Mouse (Mus musculus) heart, postnatal 25 days (tissue): ENCODE results near the gene Gse1. TPM values are rescaled to one million over a fixed set of nuclear protein-coding genes. Genes with fewer than 3 reads are reported as not detected.

ENCODE experiments used
- DNase-seq: peaks from one replicate; pipeline ENCODE4 v3.0.0; 2022; ENCODE audit warnings: low spot score
- intact Hi-C: fragments of 180-260 bp; cut with DNase I; formaldehyde crosslinking; loops from one replicate; pipeline ENCODE4 v1.15.1; 2025
- total RNA-seq, 2 experiments: library from RNA; stranded (reverse); gene quantifications; 2 replicates each; pipeline ENCODE4 v1.2.3; 2021

Gse1 gene
- total RNA-seq, 2 experiments from 2014 or later = 20.1 to 25.9 TPM

DNA sequence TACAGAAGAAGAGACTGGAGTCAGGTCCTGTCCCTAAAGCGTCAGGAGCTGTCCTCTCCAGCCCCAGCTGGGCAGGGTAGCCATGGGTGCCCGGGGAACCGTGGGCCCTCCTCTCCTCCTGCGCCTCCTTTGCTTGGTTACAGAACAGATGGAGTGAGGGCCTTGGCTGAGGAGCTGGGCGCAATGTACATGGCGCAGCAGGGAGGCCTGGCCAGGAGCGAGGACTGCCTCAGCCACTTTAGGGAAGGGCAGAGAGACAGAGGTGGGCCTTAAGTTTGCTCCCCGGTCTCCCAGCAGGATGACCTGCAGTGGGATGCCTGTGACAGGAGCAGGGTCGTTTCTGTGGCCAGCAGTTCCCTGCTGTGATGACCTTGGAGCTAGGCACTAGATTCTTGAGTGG lies 63.4 kb downstream of the Gse1 start:
- intact Hi-C loops = no loop called here
- DNase-seq = no peak

- intact Hi-C loops = no loop called here
- no peak for DNase-seq
These were observed 64.3 kb downstream of the Gse1 start for GRCm38 (mm10) chr8:120292316-120293107.

GRCm38 (mm10) chr8:120293421-120294357 lies 65.4 kb downstream of the Gse1 start:
- DNase-seq = no peak
- intact Hi-C loops = no loop called here

- intact Hi-C loops = no loop called here
These were observed 67.0 kb downstream of the Gse1 start for GRCm38 (mm10) chr8:120294982-120295870.

DNA sequence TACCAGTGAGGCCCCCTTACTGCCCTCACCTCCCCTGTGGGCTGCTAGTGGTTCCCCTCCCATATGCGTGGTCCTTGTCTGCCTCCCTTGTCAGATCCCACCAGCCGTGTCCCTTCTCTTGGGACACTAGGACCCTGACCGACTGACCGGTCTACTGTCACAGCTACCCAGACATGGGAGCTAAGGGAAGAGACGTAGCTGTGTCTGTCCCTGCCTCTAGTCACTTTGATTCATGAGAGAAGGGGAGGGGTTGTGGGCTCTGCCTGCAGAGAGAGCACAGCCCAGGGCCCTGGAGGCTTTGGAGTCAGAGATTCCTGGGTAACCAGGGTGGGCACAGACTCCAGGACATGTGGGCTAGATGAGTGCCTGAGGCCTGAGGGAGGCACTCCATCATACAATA lies 68.7 kb downstream of the Gse1 start:
- intact Hi-C loops = no loop called here

More at GRCm38 (mm10) chr8:120294982-120295870, 67.0 kb downstream of the Gse1 start:
- DNase-seq = no peak

GRCm38 (mm10) chr8:120298601-120299532 lies 70.6 kb downstream of the Gse1 start:
- DNase-seq = no peak
- intact Hi-C loops = no loop called here

More for the DNA sequence above, 68.7 kb downstream of the Gse1 start:
- DNase-seq = no peak

DNA sequence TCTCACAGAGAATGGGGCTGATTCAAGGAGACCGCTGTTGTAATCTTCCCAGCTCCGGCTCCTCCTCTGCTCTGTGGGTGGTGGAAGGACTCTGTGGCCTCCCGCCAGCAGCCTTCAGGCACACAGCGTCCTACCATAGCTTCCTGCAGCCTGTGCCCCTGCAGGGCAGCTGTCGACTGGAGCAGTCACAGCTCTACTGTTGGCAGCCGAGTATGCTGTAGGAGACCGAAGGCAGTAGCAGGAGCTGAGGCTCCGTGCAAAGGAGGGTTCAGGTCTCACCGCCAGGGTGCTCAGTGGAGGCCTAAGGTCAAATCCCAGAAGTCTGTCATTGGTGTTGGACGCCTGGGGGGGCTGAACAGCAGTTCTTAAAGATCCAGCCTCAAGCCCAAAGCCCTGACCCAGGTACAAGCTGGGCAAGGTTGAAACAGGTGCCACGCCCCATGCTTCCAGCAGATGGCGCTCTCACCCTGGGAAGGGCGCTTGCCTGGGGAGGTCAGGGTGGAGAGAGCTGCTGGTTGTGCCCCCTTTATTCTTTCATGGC lies 72.4 kb downstream of the Gse1 start:
- intact Hi-C loops = no loop called here
- DNase-seq = no peak

DNA sequence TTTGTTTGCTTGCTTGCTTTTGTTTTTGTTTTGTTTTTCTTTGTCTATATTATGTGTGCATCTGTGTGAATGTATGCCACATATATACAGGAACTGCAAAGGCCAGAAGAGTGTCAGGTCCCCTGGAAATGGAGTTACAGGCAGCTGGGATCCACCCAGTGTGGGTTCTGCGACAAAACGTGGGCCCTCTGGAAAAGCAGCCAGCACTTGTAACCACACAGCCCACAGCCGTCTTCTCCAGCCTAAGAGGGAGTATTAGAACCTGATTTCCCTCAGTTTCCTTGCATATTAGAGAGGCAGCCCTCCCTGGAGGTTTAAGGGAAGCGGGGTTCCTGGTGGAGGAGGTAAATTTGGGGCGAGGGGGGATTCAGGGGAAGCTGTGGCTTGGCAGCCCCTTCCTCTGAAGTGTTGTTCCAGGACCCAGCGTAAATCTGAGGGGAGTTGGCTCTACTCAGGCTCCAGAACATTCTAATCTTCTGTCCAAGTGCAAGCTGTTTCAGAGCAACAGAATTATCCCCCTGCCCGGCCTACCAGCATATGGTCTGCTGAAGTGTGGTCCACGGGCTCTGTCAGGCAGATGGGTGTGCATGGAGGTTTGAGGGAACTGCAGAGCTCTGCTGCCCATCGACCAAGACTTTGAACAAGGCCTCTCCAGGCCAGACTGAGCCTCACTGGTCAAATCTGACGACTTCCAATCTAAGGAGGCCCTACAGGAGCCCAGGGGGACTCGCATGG lies 74.9 kb downstream of the Gse1 start:
- intact Hi-C loops = no loop called here
- DNase-seq = no peak

- no peak for DNase-seq
- intact Hi-C loops = no loop called here
These were observed 75.8 kb downstream of the Gse1 start for GRCm38 (mm10) chr8:120304097-120304496.

GRCm38 (mm10) chr8:120305800-120306385 lies 77.6 kb downstream of the Gse1 start:
- intact Hi-C loops = no loop called here
- DNase-seq = no peak

DNA sequence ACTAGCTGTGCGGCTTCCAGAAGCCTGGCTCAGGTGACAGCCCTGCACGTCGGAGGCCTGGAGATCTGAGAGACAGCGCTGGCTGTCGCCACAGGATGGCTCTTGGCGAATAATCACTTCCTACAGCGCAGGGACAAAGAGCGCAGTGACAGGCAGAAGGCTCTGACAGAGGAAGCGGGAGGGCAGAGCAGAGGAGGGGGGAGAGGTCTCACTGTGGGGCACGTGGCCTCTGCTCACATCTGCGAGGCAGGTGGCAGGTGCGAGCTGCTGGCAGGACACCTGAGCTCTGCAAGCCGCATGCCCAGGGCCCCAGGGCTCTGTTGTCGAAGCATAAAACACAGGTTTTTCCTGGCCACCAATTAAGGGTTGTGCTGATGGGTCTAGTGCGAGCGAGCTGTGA lies 78.8 kb downstream of the Gse1 start:
- intact Hi-C loops = no loop called here
- DNase-seq = no peak

- no peak for DNase-seq
- intact Hi-C loops = no loop called here
These were observed 79.3 kb downstream of the Gse1 start for GRCm38 (mm10) chr8:120307528-120307927.

DNA sequence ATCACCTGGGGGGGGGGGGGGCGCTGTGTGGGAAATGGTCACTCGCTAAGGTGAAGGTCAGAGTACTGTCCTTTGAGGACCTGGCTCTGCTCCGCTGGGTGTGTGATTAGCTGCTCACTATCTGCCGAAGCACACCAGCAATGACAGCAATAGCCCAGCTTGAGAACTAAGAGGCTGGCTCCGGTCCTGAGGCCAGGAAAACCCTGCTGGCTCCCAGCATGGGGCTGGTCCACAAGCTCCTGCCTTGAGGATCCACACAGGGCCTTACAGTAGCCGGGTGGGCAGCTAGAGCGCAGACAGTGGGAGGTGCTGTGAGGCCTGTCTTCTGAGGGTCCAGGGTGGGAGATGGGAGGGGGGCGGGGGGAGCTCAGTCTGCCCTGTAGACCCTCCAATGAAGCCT lies 79.9 kb downstream of the Gse1 start:
- no peak for DNase-seq
- intact Hi-C loops = no loop called here

DNA sequence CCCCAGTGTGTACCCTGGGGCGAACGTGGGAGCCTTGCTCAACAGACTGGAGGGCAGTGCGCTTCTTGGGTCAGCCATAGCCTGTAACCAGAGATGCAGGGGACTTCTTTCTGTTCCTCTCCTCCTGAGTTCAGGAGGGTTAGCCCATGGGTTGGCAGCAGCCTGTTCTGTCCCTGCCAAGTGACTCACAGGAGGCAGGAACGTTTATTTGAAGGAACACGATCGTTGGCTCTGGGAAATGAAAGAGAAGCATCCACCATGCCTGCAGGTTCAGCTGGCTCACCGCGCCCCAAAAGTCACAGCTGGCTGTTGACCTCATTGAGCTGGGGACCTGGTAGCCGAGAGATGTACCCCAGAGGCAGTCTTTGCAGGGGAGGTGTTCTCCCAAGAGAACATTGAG lies 80.3 kb downstream of the Gse1 start:
- no peak for DNase-seq
- intact Hi-C loops = no loop called here

DNA sequence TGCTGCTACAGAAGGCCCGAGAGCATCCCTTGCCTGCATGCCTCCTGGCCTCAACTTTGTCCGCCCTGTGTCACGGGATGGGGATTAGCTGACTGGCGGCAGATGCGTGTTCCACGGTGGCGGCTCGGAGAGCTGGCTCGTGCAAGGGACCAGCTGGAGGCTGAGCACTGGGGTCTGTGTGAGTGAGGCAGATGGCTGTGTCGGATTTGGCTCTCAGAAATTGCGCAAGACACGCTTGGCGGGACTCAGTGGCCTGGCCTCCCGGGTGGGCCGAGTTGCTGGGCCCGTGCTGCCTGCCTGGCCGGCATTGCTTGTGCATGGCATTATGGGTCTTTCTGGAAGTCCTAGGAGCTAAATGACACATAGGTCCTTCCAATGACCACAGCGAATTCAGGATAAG lies 81.1 kb downstream of the Gse1 start:
- intact Hi-C loops = no loop called here
- DNase-seq = peak; percentile 82

- no peak for DNase-seq
- intact Hi-C loops = no loop called here
These were observed 81.8 kb downstream of the Gse1 start for GRCm38 (mm10) chr8:120310063-120310462.

- no peak for DNase-seq
- intact Hi-C loops = no loop called here
These were observed 84.2 kb downstream of the Gse1 start for GRCm38 (mm10) chr8:120312452-120312851.

DNA sequence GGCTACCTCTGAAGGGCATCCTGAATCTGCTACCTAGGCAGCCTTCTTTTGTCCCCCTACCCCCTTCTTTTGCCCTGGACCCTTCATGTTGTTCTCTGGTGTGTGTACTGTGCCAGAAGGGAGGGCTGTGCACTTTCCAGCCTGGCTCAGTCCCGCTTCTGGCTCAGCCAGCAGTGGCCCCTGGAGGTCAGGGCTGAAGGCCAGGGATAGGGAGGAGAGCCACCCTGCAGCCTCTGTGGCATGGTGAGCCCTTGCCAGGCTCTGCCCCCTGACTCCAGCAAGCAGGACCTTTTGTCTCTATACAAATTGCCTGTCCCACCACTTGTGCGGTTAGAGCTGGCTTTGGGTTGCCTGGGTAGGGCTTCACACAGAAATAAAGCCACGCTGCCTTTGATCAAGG lies 85.4 kb downstream of the Gse1 start:
- intact Hi-C loops = no loop called here
- DNase-seq = no peak
